Mouse (Mus musculus): ENCODE data around the gene Gins3. TPM values are rescaled to one million over a fixed set of nuclear protein-coding genes. Genes with fewer than 3 reads are reported as not detected.

Gins3 gene
- total RNA-seq, 2 experiments from 2014 or later, result 12.4 to 25.5 TPM

- ATAC-seq (replicated peaks; ENCODE audit: poor library complexity, severe bottlenecking), result no peak
These were observed 57.8 kb downstream of the Gins3 start for GRCm38 (mm10) chr8:95690929-95691541.

- ATAC-seq (replicated peaks; ENCODE audit: poor library complexity, severe bottlenecking), result no peak
These were observed 61.4 kb downstream of the Gins3 start for GRCm38 (mm10) chr8:95694631-95695030.

Other genes starting within 250 kb of the Gins3 start
- gene Cfap20, start 198.6 kb upstream of the Gins3 start, total RNA-seq (2014; fragmentation: Nextera tagmentation), result 62.1 and 78.1 TPM in 2 replicates
- gene Cfap20, start 198.6 kb upstream of the Gins3 start, total RNA-seq (2017), result 62.8 and 65.6 TPM in 2 replicates
- gene Csnk2a2, start 143.4 kb upstream of the Gins3 start, total RNA-seq (2014; fragmentation: Nextera tagmentation), result 78.4 and 99.4 TPM in 2 replicates
- gene Csnk2a2, start 143.4 kb upstream of the Gins3 start, total RNA-seq (2017), result 22.6 and 43.6 TPM in 2 replicates
- gene Ccdc113, start 99.4 kb upstream of the Gins3 start, total RNA-seq (2014; fragmentation: Nextera tagmentation), result not detected in 2 replicates
- not detected in 2 replicates for gene Ccdc113, start 99.4 kb upstream of the Gins3 start, total RNA-seq (2017)
- not detected in 2 replicates for gene Prss54, start 57.1 kb upstream of the Gins3 start, total RNA-seq (2014; fragmentation: Nextera tagmentation)
- not detected in 2 replicates for gene Prss54, start 57.1 kb upstream of the Gins3 start, total RNA-seq (2017)
- not detected in 2 replicates for gene Ndrg4, start 43.5 kb downstream of the Gins3 start, total RNA-seq (2014; fragmentation: Nextera tagmentation)
- not detected in 2 replicates for gene Ndrg4, start 43.5 kb downstream of the Gins3 start, total RNA-seq (2017)
- gene Setd6, start 82.4 kb downstream of the Gins3 start, total RNA-seq (2014; fragmentation: Nextera tagmentation), result 16.6 and 16.8 TPM in 2 replicates
- gene Setd6, start 82.4 kb downstream of the Gins3 start, total RNA-seq (2017), result 42.0 and 48.1 TPM in 2 replicates
- 283 and 320 TPM in 2 replicates for gene Cnot1, start 174.0 kb downstream of the Gins3 start, total RNA-seq (2014; fragmentation: Nextera tagmentation)
- gene Cnot1, start 174.0 kb downstream of the Gins3 start, total RNA-seq (2017), result 99.3 and 113 TPM in 2 replicates
- 28.5 and 140 TPM in 2 replicates for gene Sap18b, start 191.9 kb downstream of the Gins3 start, total RNA-seq (2014; fragmentation: Nextera tagmentation)
- gene Sap18b, start 191.9 kb downstream of the Gins3 start, total RNA-seq (2017), result 184 and 222 TPM in 2 replicates
- gene Slc38a7, start 220.1 kb downstream of the Gins3 start, total RNA-seq (2014; fragmentation: Nextera tagmentation), result 8.2 and 21.8 TPM in 2 replicates
- 7.0 and 8.4 TPM in 2 replicates for gene Slc38a7, start 220.1 kb downstream of the Gins3 start, total RNA-seq (2017)

Data from granulocyte monocyte progenitor cell, adult 5-6 weeks (primary cell).